Mouse (Mus musculus): ENCODE results near the gene Atg7. TPM values are rescaled to one million over a fixed set of nuclear protein-coding genes. Genes with fewer than 3 reads are reported as not detected.

Gene Atg7
- total RNA-seq, 2 experiments from 2014 or later, result 28.9 to 29.1 TPM

- no peak for TF ChIP-seq CTCF (IDR thresholded peaks at IDR 0.05)
- no peak for DNase-seq (ENCODE audit: extremely low spot score in 1 of 2, low spot score in 2 of 2)
- no peak overlapping the region for H3K27ac ChIP-seq
- intact Hi-C loops (cut with DNase I), result no loop called here
- H3K4me3 ChIP-seq, result no peak overlapping the region
These were observed 209.8 kb downstream of the Atg7 start for GRCm38 (mm10) chr6:114852739-114853138.

- H3K4me3 ChIP-seq, result no peak overlapping the region
- TF ChIP-seq CTCF (IDR thresholded peaks at IDR 0.05), result no peak
- intact Hi-C loops (cut with DNase I), result no loop called here
- peak overlapping the region; percentile 4; the same call in 1 of the 2 replicates for H3K27ac ChIP-seq
- DNase-seq (ENCODE audit: extremely low spot score in 1 of 2, low spot score in 2 of 2), result no peak
These were observed 211.5 kb downstream of the Atg7 start for GRCm38 (mm10) chr6:114854368-114854767.

GRCm38 (mm10) chr6:114855644-114856043, 212.7 kb downstream of the Atg7 start:
- Histone ChIP-seq H3K27ac (no peak overlapping the region), H3K4me3 (no peak overlapping the region)
- DNase-seq (ENCODE audit: extremely low spot score in 1 of 2, low spot score in 2 of 2), result no peak
- TF ChIP-seq CTCF (IDR thresholded peaks at IDR 0.05), result no peak
- intact Hi-C loops (cut with DNase I), result no loop called here

GRCm38 (mm10) chr6:114856501-114856900, 213.6 kb downstream of the Atg7 start:
- DNase-seq (ENCODE audit: extremely low spot score in 1 of 2, low spot score in 2 of 2), result no peak
- no peak overlapping the region for H3K27ac ChIP-seq
- no peak for TF ChIP-seq CTCF (IDR thresholded peaks at IDR 0.05)
- intact Hi-C loops (cut with DNase I), result no loop called here
- H3K4me3 ChIP-seq, result no peak overlapping the region

- TF ChIP-seq CTCF (IDR thresholded peaks at IDR 0.05), result no peak
- H3K27ac ChIP-seq, result peak overlapping the region; percentile 77
- no peak overlapping the region for H3K4me3 ChIP-seq
- DNase-seq (ENCODE audit: extremely low spot score in 1 of 2, low spot score in 2 of 2), result no peak
- intact Hi-C loops (cut with DNase I), result no loop called here
These were observed 215.3 kb downstream of the Atg7 start for GRCm38 (mm10) chr6:114857996-114858721.

GRCm38 (mm10) chr6:114858722-114859053, 215.8 kb downstream of the Atg7 start:
- Histone ChIP-seq H3K4me3 (no peak overlapping the region), H3K27ac (peak overlapping the region; percentile 77)
- no peak for DNase-seq (ENCODE audit: extremely low spot score in 1 of 2, low spot score in 2 of 2)
- TF ChIP-seq CTCF (IDR thresholded peaks at IDR 0.05), result no peak
- intact Hi-C loops (cut with DNase I), result no loop called here

- Histone ChIP-seq H3K4me3 (no peak overlapping the region), H3K27ac (peak overlapping the region; percentile 75)
- intact Hi-C loops (cut with DNase I), result no loop called here
- peak; percentile 46 to 50 for DNase-seq (ENCODE audit: extremely low spot score in 1 of 2, low spot score in 2 of 2)
- TF ChIP-seq CTCF (IDR thresholded peaks at IDR 0.05), result no peak
These were observed 218.0 kb downstream of the Atg7 start for GRCm38 (mm10) chr6:114860677-114861568.

GRCm38 (mm10) chr6:114861591-114861990, 218.7 kb downstream of the Atg7 start:
- peak overlapping the region; percentile 75 for H3K27ac ChIP-seq
- intact Hi-C loops (cut with DNase I), result no loop called here
- no peak overlapping the region for H3K4me3 ChIP-seq
- DNase-seq (ENCODE audit: extremely low spot score in 1 of 2, low spot score in 2 of 2), result no peak
- TF ChIP-seq CTCF (IDR thresholded peaks at IDR 0.05), result no peak

- DNase-seq (ENCODE audit: extremely low spot score in 1 of 2, low spot score in 2 of 2), result no peak
- Histone ChIP-seq H3K4me3 (no peak overlapping the region), H3K27ac (peak overlapping the region; percentile 50)
- TF ChIP-seq CTCF (IDR thresholded peaks at IDR 0.05), result no peak
- intact Hi-C loops (cut with DNase I), result no loop called here
These were observed 219.1 kb downstream of the Atg7 start for GRCm38 (mm10) chr6:114862046-114862445.

- TF ChIP-seq CTCF (IDR thresholded peaks at IDR 0.05), result no peak
- Histone ChIP-seq H3K27ac (no peak overlapping the region), H3K4me3 (no peak overlapping the region)
- intact Hi-C loops (cut with DNase I), result no loop called here
- DNase-seq (ENCODE audit: extremely low spot score in 1 of 2, low spot score in 2 of 2), result no peak
These were observed 220.6 kb downstream of the Atg7 start for GRCm38 (mm10) chr6:114863501-114863900.

GRCm38 (mm10) chr6:114864421-114864820, 221.5 kb downstream of the Atg7 start:
- no peak for DNase-seq (ENCODE audit: extremely low spot score in 1 of 2, low spot score in 2 of 2)
- no peak; the same call in 1 of the 2 replicates for TF ChIP-seq CTCF (IDR thresholded peaks at IDR 0.05)
- no peak overlapping the region for H3K4me3 ChIP-seq
- peak overlapping the region; percentile 20 for H3K27ac ChIP-seq
- intact Hi-C loops (cut with DNase I), result no loop called here

GRCm38 (mm10) chr6:114866078-114866477, 223.2 kb downstream of the Atg7 start:
- intact Hi-C loops (cut with DNase I), result no loop called here
- no peak for DNase-seq (ENCODE audit: extremely low spot score in 1 of 2, low spot score in 2 of 2)
- no peak for TF ChIP-seq CTCF (IDR thresholded peaks at IDR 0.05)
- H3K27ac ChIP-seq, result peak overlapping the region; percentile 4; the same call in 1 of the 2 replicates
- no peak overlapping the region for H3K4me3 ChIP-seq

Measured in left cerebral cortex, adult 2 months (tissue).